Mouse (Mus musculus) retina, embryonic 14.5 days (tissue): ENCODE results near the gene Pea15a.

Experiments
- DNase-seq: peaks from one replicate; pipeline ENCODE4 v3.0.0-alpha.2; 2015; ENCODE audit warnings: low spot score

Gene Pea15a

GRCm38 (mm10) chr1:172179102-172179501 is 27.5 kb downstream of the Pea15a start:
- no peak for DNase-seq

- DNase-seq, result no peak
Measured at GRCm38 (mm10) chr1:172177791-172178190, 28.8 kb downstream of the Pea15a start.

GRCm38 (mm10) chr1:172173181-172173580 is 33.4 kb downstream of the Pea15a start:
- no peak for DNase-seq

- no peak for DNase-seq
Measured at GRCm38 (mm10) chr1:172172381-172172780, 34.2 kb downstream of the Pea15a start.

GRCm38 (mm10) chr1:172169809-172170208 is 36.8 kb downstream of the Pea15a start:
- DNase-seq, result no peak

GRCm38 (mm10) chr1:172167911-172168310 is 38.7 kb downstream of the Pea15a start:
- no peak for DNase-seq

GRCm38 (mm10) chr1:172162959-172163358 is 43.6 kb downstream of the Pea15a start:
- DNase-seq, result no peak

- peak; percentile 59 for DNase-seq
Measured at GRCm38 (mm10) chr1:172162009-172162408, 44.6 kb downstream of the Pea15a start.

- DNase-seq, result no peak
Measured at GRCm38 (mm10) chr1:172160508-172160907, 46.1 kb downstream of the Pea15a start.

- no peak for DNase-seq
Measured at GRCm38 (mm10) chr1:172159970-172160369, 46.6 kb downstream of the Pea15a start.

GRCm38 (mm10) chr1:172155518-172155917 is 51.1 kb downstream of the Pea15a start:
- no peak for DNase-seq

GRCm38 (mm10) chr1:172154536-172154935 is 52.1 kb downstream of the Pea15a start:
- no peak for DNase-seq

GRCm38 (mm10) chr1:172148955-172149815 is 57.4 kb downstream of the Pea15a start:
- DNase-seq, result peak; percentile 26

- peak; percentile 67 for DNase-seq
Measured at GRCm38 (mm10) chr1:172148279-172148954, 58.2 kb downstream of the Pea15a start.

- DNase-seq, result peak; percentile 98
Measured at GRCm38 (mm10) chr1:172147835-172148278, 58.7 kb downstream of the Pea15a start, which contains the start of gene Dcaf8. Gene Dcaf8, plus strand, starts transcription at chr1:172148084.
